Mouse (Mus musculus) lung, embryonic 14.5 days (tissue): ENCODE results near the gene Gpr3. TPM values are rescaled to one million over a fixed set of nuclear protein-coding genes. Genes with fewer than 3 reads are reported as not detected.
A peak's percentile ranks its signal among the peaks of the same experiment; 100 is the strongest.

Source experiments
- ATAC-seq: fragments of 200-750 bp; cut with Nextera tagmentation; 2 replicates; pipeline ENCODE4 v1.8.0; 2017; ENCODE audit warnings: mild to moderate bottlenecking, moderate TSS enrichment, moderate library complexity; ENCODE audit not compliant: insufficient read depth
- DNase-seq: peaks from one replicate; pipeline ENCODE4 v3.0.0-alpha.2; 2015
- H3K27ac ChIP-seq: fragments of 300-500 bp; sonication (generic); 2 replicates; pipeline ENCODE4 v1.5.1; 2014; ENCODE audit warnings: low read depth, mild to moderate bottlenecking, moderate library complexity
- H3K27me3 ChIP-seq: fragments of 300-500 bp; sonication (generic); 2 replicates; pipeline ENCODE4 v1.6.1; 2014; ENCODE audit warnings: low read length, control low read depth; ENCODE audit not compliant: insufficient read depth
- H3K36me3 ChIP-seq: fragments of 300-500 bp; sonication (generic); 2 replicates; pipeline ENCODE4 v1.6.1; 2014; ENCODE audit warnings: control low read depth; ENCODE audit not compliant: insufficient read depth
- H3K4me1 ChIP-seq: fragments of 300-500 bp; sonication (generic); 2 replicates; pipeline ENCODE4 v1.6.1; 2014; ENCODE audit warnings: antibody characterized with exemption, control low read depth; ENCODE audit not compliant: insufficient read depth
- H3K4me2 ChIP-seq: fragments of 300-500 bp; sonication (generic); 2 replicates; pipeline ENCODE4 v1.6.1; 2014; ENCODE audit warnings: mild to moderate bottlenecking
- H3K4me3 ChIP-seq: fragments of 300-500 bp; sonication (generic); 2 replicates; pipeline ENCODE4 v1.5.1; 2014; ENCODE audit warnings: low read depth, low read length
- H3K9ac ChIP-seq: fragments of 300-500 bp; sonication (generic); 2 replicates; pipeline ENCODE4 v1.6.1; 2014
- H3K9me3 ChIP-seq: fragments of 300-500 bp; sonication (generic); 2 replicates; pipeline ENCODE4 v1.6.1; 2016; ENCODE audit warnings: low read depth, low read length, control low read depth
- CTCF ChIP-seq: IDR thresholded peaks from 2 replicates; pipeline ENCODE4 v1.5.1; 2016; ENCODE audit warnings: antibody characterized with exemption, low read depth
- WGBS: fragments of 180-500 bp; shearing (Covaris S2); extraction: QIAGEN DNeasy Blood & Tissue Kit; methylation state at CpG from one replicate; pipeline ENCODE4 v1.1.7; 2014; 5-methylcytosine and 5-hydroxymethylcytosine counted together
- polyA plus RNA-seq: library from polyadenylated mRNA; unstranded; fragments of >200 nt; fragmentation: Nextera tagmentation; extraction: Ambion mirVana; gene quantifications from 2 replicates; pipeline ENCODE4 v1.2.1, GENCODE M21; 2014

Gene Gpr3
- polyA plus RNA-seq, 1 experiment from 2014 or later: not detected

GRCm38 (mm10) chr4:133199743-133200142 lies 12.6 kb downstream of the Gpr3 start:
- DNase-seq (no peak), ATAC-seq (no peak)
- peaks cover 26% of the 10 kb centered on the region for H3K36me3 ChIP-seq
- H3K4me1 ChIP-seq: peaks cover 27% of the 10 kb centered on the region
- no peaks in the 10 kb centered on the region for H3K27me3 ChIP-seq
- H3K9ac ChIP-seq: peak overlapping the region; percentile 30; the same call in 1 of the 2 replicates
- H3K4me3 ChIP-seq: no peak overlapping the region
- H3K4me2 ChIP-seq: peak overlapping the region; percentile 35; the same call in 1 of the 2 replicates
- no peak for TF ChIP-seq CTCF
- WGBS: 65% methylated on average over 6 of the region's 6 CpGs
- H3K9me3 ChIP-seq: no peaks in the 10 kb centered on the region
- peak overlapping the region; percentile 55; the same call in 1 of the 2 replicates for H3K27ac ChIP-seq

GRCm38 (mm10) chr4:133198337-133199180 lies 13.8 kb downstream of the Gpr3 start:
- H3K4me2 ChIP-seq: 0 out of 2 replicates have a peak overlapping the region, but pooled peaks have one; percentile 7
- H3K4me3 ChIP-seq: no peak overlapping the region
- peak; percentile 30 for ATAC-seq
- H3K9ac ChIP-seq: peak overlapping the region; percentile 7; the same call in 1 of the 2 replicates
- no peaks in the 10 kb centered on the region for H3K9me3 ChIP-seq
- H3K36me3 ChIP-seq: peaks cover 37% of the 10 kb centered on the region
- 22% methylated on average over 19 of the region's 19 CpGs for WGBS
- H3K27me3 ChIP-seq: no peaks in the 10 kb centered on the region
- peaks cover 27% of the 10 kb centered on the region for H3K4me1 ChIP-seq
- DNase-seq: peak; percentile 74
- no peak for TF ChIP-seq CTCF
- H3K27ac ChIP-seq: peak overlapping the region; percentile 71

- no peak overlapping the region for H3K4me3 ChIP-seq
- ATAC-seq: 0 out of 2 replicates have a peak, but pooled peaks have one; percentile 3
- WGBS: 32% methylated on average over 13 of the region's 13 CpGs
- H3K4me2 ChIP-seq: no peak overlapping the region
- DNase-seq: peak; percentile 45
- H3K9ac ChIP-seq: peak overlapping the region; percentile 34; the same call in 1 of the 2 replicates
- peaks cover 44% of the 10 kb centered on the region for H3K36me3 ChIP-seq
- no peak for TF ChIP-seq CTCF
- peaks cover 27% of the 10 kb centered on the region for H3K4me1 ChIP-seq
- H3K27ac ChIP-seq: peak overlapping the region; percentile 71; the same call in 1 of the 2 replicates
- H3K27me3 ChIP-seq: no peaks in the 10 kb centered on the region
- H3K9me3 ChIP-seq: no peaks in the 10 kb centered on the region
Observed at GRCm38 (mm10) chr4:133197801-133198286, 14.5 kb downstream of the Gpr3 start.

- Histone ChIP-seq H3K4me1 (peaks cover 27% of the 10 kb centered on the region), H3K4me2 (no peak overlapping the region), H3K27me3 (no peaks in the 10 kb centered on the region), H3K36me3 (peaks cover 49% of the 10 kb centered on the region), H3K27ac (peak overlapping the region; percentile 71; the same call in 1 of the 2 replicates), H3K9me3 (no peaks in the 10 kb centered on the region), H3K9ac (peak overlapping the region; percentile 34), H3K4me3 (no peak overlapping the region)
- ATAC-seq (no peak), DNase-seq (no peak)
- TF ChIP-seq CTCF: no peak
- WGBS: 32% methylated on average over 5 of the region's 5 CpGs
Observed at GRCm38 (mm10) chr4:133197355-133197754, 15.0 kb downstream of the Gpr3 start.

- no peak overlapping the region for H3K27ac ChIP-seq
- no peaks in the 10 kb centered on the region for H3K27me3 ChIP-seq
- H3K4me3 ChIP-seq: no peak overlapping the region
- no peak for DNase-seq
- H3K4me1 ChIP-seq: peaks cover 27% of the 10 kb centered on the region
- H3K4me2 ChIP-seq: no peak overlapping the region
- no peak for TF ChIP-seq CTCF
- no peaks in the 10 kb centered on the region for H3K9me3 ChIP-seq
- peaks cover 54% of the 10 kb centered on the region for H3K36me3 ChIP-seq
- ATAC-seq: no peak
- 43% methylated on average over 7 of the region's 7 CpGs for WGBS
- no peak overlapping the region for H3K9ac ChIP-seq
Observed at GRCm38 (mm10) chr4:133196852-133197251, 15.5 kb downstream of the Gpr3 start.

GRCm38 (mm10) chr4:133196136-133196535 lies 16.2 kb downstream of the Gpr3 start:
- Histone ChIP-seq H3K9ac (no peak overlapping the region), H3K4me1 (peaks cover 27% of the 10 kb centered on the region)

GRCm38 (mm10) chr4:133195014-133195413 lies 17.3 kb downstream of the Gpr3 start:
- no peak for TF ChIP-seq CTCF
- 65% methylated on average over 4 of the region's 4 CpGs for WGBS
- Histone ChIP-seq H3K36me3 (peaks cover 72% of the 10 kb centered on the region), H3K9ac (no peak overlapping the region), H3K27me3 (no peaks in the 10 kb centered on the region), H3K4me1 (peaks cover 20% of the 10 kb centered on the region), H3K9me3 (no peaks in the 10 kb centered on the region), H3K4me2 (no peak overlapping the region), H3K4me3 (no peak overlapping the region), H3K27ac (no peak overlapping the region)
- DNase-seq: no peak
- ATAC-seq: no peak

More at GRCm38 (mm10) chr4:133196136-133196535, 16.2 kb downstream of the Gpr3 start:
- Histone ChIP-seq H3K27me3 (no peaks in the 10 kb centered on the region), H3K4me2 (no peak overlapping the region), H3K4me3 (no peak overlapping the region), H3K36me3 (peaks cover 61% of the 10 kb centered on the region), H3K27ac (no peak overlapping the region), H3K9me3 (no peaks in the 10 kb centered on the region)
- ATAC-seq (no peak), DNase-seq (no peak)
- TF ChIP-seq CTCF: no peak
- 89% methylated on average over 2 of the region's 2 CpGs for WGBS
